Mouse (Mus musculus): ENCODE data around the gene Iltifb.
"Not testable (repeated sequence)": the region's sequence is repeated elsewhere in the genome, so short reads cannot be mapped to it uniquely, and the experiment has no call there.

Gene Iltifb

DNA sequence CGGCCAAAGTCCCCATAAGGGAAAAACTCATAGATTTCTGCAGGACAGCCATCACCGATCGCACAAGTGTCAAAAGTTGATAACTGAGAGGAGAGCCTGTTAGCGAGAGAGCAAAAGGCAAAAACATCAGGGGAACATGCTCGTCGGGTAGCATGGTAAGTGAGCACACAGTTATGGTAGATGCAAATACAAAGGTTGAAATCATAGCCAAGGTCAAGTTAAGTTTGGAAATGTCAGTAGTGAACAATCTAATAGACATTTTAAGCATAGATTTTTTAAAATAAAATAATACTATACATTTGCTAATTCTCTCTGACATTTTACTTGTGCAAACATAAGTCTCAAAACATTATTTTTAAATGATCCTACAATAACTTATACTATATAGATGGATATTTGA is at the start of gene Iltifb:
Gene Iltifb, minus strand, starts transcription at position 101 of the 400 bp plus-strand sequence.
- DNase-seq (ENCODE audit: low spot score in 2 of 2): no peak

DNA sequence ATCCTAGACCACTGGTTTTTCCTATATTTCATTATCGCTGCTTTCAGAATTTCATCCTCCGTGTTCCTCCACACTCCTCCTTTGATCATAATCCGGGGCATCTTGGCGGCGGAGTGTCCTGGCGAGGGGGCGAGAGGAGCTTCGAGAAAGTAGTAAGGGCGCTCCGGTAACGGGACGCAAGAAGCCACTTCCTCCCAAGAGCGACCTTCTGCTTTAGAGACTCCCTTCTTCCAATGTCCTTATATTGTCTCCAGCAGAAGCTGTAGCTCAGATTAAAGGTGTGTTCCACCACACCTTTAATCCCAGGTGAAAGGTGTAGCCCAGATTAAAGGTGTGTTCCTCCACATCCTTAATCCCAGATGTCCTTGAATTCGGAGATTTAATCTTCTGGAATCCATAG is 48.3 kb upstream of the Iltifb start, which contains the start of gene Gm9046:
Gene Gm9046, minus strand, starts transcription at position 101 of the 400 bp plus-strand sequence.
- DNase-seq (ENCODE audit: low spot score in 2 of 2): not testable (repeated sequence)

DNA sequence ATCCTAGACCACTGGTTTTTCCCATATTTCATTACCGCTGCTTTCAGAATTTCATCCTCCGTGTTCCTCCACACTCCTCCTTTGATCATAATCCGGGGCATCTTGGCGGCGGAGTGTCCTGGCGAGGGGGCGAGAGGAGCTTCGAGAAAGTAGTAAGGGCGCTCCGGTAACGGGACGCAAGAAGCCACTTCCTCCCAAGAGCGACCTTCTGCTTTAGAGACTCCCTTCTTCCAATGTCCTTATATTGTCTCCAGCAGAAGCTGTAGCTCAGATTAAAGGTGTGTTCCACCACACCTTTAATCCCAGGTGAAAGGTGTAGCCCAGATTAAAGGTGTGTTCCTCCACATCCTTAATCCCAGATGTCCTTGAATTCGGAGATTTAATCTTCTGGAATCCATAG is 42.9 kb upstream of the Iltifb start, which contains the start of gene Gm9045:
Gene Gm9045, minus strand, starts transcription at position 101 of the 400 bp plus-strand sequence.
- not testable (repeated sequence) for DNase-seq (ENCODE audit: low spot score in 2 of 2)

DNA sequence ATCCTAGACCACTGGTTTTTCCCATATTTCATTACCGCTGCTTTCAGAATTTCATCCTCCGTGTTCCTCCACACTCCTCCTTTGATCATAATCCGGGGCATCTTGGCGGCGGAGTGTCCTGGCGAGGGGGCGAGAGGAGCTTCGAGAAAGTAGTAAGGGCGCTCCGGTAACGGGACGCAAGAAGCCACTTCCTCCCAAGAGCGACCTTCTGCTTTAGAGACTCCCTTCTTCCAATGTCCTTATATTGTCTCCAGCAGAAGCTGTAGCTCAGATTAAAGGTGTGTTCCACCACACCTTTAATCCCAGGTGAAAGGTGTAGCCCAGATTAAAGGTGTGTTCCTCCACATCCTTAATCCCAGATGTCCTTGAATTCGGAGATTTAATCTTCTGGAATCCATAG is 37.5 kb upstream of the Iltifb start, which contains the start of gene Gm9044:
Gene Gm9044, minus strand, starts transcription at position 101 of the 400 bp plus-strand sequence.
- not testable (repeated sequence) for DNase-seq (ENCODE audit: low spot score in 2 of 2)

DNA sequence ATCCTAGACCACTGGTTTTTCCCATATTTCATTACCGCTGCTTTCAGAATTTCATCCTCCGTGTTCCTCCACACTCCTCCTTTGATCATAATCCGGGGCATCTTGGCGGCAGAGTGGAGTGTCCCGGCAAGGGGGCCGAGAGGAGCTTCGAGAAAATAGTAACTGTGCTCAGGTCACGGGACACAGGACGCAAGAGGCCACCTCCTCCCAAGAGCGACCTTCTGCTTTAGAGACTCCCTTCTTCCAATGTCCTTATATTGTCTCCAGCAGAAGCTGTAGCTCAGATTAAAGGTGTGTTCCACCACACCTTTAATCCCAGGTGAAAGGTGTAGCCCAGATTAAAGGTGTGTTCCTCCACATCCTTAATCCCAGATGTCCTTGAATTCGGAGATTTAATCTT is 32.0 kb upstream of the Iltifb start, which contains the start of gene Gm9040:
Gene Gm9040, minus strand, starts transcription at position 101 of the 400 bp plus-strand sequence.
- DNase-seq (ENCODE audit: low spot score in 2 of 2): not testable (repeated sequence)

DNA sequence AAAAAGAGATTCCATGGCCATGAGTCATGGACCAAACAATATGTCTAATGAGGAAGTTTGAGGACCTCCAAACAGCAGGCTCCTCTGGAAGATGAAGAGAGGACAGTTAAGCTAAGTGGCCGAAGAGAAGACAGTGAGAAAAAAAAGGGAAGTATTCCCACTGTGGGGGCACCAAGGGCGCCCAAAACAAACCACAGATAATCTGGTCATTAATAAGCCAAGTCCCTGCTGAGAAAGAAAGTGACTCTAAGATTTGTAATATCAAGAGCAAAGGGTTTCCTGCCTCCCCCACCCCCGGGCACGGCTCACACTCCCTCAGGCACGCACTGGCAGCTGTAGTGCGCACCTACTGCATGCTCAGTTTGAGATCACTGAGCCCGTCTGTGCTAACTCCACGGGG is 24.2 kb upstream of the Iltifb start:
- DNase-seq (ENCODE audit: low spot score in 2 of 2): no peak

DNA sequence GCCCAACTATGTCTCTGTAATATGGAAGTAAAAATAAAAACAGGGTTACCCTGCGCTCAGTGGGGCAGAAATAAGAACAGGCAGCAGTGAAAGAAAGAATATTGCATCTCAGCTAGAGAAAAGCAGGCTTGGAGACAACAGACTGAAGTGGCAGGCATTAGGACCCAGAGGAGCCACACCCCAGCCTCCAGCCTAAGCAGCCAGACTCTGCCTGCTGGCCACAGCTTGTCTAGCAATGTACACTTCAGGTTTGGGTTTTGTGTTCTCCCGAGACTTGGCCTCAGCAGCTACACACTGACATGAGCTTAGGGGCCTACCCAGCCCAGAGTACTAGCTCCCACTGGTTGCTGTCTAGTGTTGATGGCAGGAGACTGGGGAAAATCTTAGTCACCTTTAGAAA is 7.3 kb upstream of the Iltifb start:
- not testable (repeated sequence) for DNase-seq (ENCODE audit: low spot score in 2 of 2)

DNA sequence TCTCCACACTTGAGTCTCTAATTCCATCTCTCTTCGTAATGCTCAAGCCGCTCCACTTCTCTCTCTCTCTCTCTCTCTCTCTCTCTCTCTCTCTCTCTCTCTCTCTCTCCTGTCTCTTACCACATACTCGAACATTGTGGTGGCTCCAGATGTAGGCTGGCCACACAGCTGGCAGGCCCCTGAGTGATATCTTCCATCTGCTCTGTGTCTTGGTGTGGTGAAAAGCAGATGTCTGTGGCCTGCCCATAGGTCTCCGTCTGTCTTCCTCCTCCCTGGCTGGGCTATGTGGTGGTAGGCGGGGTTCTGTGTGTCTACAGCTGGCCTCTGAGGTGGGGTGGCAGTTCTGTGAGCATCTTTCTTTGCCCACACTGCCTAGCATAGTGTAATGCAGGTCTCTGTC is 11.8 kb downstream of the Iltifb start:
- DNase-seq (ENCODE audit: low spot score in 2 of 2): not testable (repeated sequence)

DNA sequence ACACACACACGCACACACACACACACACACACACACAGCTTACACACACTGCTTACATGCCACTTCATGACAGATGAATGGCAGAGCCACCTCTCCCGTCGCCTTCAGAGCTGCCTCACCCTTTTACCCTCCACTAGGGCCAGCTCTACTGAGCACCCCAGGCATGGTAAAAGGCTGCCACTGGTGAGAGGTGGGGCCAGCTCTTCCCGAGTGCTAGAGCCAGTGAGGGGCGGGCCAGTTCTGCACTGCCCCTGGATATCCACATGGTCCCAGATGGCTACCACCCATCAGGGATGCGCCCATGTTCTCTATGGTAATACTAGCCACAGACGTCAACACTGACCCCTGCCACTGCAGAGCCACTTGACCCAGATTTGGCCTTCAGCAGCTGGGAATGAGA is 12.3 kb downstream of the Iltifb start:
- DNase-seq (ENCODE audit: low spot score in 2 of 2): not testable (repeated sequence)

DNA sequence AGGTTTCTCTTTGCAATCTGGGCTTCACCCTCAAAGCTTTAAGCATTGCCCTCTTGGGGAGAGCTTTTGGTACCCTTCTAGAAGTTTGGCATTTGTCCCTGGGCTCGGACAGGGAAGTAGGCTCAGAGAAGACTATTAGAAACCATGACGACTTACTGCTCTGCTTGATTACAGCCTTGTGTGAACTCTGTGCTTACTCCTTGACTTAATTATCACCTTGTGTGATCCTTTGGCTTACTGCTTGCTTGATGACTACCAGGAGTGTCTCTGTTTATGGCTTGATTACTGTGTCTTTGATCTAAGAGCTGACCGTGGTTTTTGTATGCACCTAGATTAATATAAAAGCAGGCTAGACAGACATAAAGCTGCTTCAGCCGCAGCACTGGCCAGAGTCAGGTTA is 16.8 kb downstream of the Iltifb start:
- DNase-seq (ENCODE audit: low spot score in 2 of 2): not testable (repeated sequence)

DNA sequence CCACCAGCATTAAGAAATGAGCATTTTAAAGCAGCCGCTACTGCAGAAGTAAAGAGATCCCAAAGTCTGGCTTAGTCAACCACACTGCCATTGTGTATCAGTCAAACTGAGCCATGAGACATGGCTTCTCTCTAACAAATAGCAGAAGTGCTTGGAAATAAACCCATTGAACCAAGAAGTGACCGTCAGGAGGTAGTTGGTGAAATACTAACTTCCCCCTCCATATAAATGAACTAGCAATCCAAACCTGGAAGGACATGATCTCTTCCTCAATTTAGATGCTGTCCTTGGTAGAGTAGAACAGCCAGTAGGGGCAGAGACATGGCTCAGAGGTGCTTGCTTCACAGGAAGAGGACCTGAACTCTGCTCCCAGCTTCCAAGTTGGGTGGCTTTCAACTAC is 23.4 kb downstream of the Iltifb start:
- not testable (repeated sequence) for DNase-seq (ENCODE audit: low spot score in 2 of 2)

DNA sequence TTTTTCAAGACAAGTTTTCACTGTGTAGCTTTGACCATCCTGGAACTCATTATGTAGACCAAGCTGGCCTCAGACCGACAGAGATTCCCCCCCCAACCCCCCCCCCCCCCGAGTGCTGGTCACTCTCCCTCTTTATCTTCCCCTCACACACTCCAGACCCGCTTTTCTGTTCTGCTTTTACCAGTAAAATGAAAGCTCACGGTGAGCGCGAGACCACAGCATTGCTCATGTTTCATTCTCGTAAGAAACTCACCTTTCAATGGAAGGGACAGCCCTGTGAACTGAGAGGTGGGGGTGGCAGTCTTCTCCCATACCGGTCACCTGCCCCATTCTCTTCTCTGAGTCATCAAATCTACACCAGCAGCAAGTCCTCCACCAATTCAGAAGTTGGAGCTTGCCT is 26.0 kb downstream of the Iltifb start:
- DNase-seq (ENCODE audit: low spot score in 2 of 2): not testable (repeated sequence)

DNA sequence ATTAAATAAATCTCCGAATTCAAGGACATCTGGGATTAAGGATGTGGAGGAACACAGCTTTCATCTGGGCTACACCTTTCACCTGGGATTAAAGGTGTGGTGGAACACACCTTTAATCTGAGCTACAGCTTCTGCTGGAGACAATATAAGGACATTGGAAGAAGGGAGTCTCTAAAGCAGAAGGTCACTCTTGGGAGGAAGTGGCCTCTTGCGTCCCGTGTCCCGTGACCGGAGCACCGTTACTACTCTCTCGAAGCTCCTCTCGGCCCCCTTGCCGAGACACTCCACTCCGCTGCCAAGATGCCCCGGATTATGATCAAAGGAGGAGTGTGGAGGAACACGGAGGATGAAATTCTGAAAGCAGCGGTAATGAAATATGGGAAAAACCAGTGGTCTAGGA is 36.5 kb downstream of the Iltifb start, which contains the start of gene Gm32802:
Gene Gm32802, plus strand, starts transcription at position 301 of the 400 bp plus-strand sequence.
- DNase-seq (ENCODE audit: low spot score in 2 of 2): not testable (repeated sequence)

DNA sequence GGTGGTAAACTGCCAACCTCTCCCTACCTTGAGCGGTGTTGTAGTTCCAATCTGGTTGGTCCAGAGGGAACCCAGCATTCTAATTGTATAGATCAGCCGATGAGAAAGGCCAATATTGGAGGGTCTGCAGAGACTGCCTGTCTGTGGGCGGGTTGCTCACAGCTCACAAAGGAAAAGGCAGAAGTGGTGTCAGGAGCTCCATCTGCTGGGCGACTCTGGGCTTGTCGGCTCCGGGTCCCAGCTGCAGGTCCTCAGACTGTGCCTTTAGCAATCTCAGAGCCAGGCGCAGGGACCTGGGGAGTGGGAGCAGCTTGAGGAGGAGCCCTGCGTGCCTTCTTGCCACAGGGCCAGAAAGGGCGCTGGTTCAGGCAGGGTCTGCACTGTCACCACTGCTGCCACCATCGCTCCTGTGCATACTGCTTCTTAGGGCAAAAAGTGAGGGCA is 44.0 kb downstream of the Iltifb start:
- DNase-seq (ENCODE audit: low spot score in 2 of 2): no peak

DNA sequence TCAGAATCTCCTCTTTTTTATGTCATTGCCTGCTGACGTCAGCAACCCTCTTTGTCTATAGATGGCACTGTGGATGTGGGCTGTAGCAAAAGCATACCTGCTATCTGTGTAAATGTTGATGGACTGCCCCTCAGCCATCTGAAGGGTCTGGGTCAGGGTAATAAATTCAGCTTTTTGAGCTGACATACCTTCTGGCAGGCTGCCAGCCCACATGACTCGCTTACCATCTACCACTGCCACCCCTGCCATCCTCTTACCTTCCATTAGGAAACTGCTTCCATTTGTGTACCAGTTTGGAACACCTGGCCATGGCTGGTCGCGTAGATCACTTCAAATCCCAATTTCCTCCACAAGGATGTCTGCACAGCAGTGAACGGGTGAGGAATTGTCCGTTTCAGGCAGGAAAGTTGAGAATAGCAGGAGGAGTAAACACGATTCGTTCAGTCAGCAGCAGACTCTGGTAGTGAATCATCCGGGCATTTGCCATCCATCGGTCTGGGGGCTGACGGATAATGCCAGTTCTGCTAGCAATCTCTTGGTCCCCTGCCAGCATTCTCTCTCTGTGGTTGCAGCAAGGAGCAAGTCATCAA is 45.7 kb downstream of the Iltifb start:
- not testable (repeated sequence) for DNase-seq (ENCODE audit: low spot score in 2 of 2)

DNA sequence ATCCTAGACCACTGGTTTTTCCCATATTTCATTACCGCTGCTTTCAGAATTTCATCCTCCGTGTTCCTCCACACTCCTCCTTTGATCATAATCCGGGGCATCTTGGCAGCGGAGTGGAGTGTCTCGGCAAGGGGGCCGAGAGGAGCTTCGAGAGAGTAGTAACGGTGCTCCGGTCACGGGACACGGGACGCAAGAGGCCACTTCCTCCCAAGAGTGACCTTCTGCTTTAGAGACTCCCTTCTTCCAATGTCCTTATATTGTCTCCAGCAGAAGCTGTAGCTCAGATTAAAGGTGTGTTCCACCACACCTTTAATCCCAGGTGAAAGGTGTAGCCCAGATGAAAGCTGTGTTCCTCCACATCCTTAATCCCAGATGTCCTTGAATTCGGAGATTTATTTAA is 54.2 kb downstream of the Iltifb start, which contains the start of gene Gm32717:
Gene Gm32717, minus strand, starts transcription at position 101 of the 400 bp plus-strand sequence.
- not testable (repeated sequence) for DNase-seq (ENCODE audit: low spot score in 2 of 2)

All from urinary bladder, adult 18-20 months (tissue).